Mouse (Mus musculus) heart, adult 2 months (tissue): Measurements from ENCODE around the gene Ip6k2.

Experiments
- CTCF ChIP-seq: fragments of 200-600 bp; IDR thresholded peaks from 2 replicates; pipeline ENCODE4 v1.8.1; 2022; ENCODE audit warnings: antibody characterized with exemption, mild to moderate bottlenecking, moderate library complexity
- POLR2A ChIP-seq: fragments of 200-500 bp; IDR thresholded peaks from 2 replicates; pipeline ENCODE4 v1.6.1; 2011; ENCODE audit warnings: mild to moderate bottlenecking, low read depth, low read length, control low read depth; ENCODE audit not compliant: insufficient read depth

DNA sequence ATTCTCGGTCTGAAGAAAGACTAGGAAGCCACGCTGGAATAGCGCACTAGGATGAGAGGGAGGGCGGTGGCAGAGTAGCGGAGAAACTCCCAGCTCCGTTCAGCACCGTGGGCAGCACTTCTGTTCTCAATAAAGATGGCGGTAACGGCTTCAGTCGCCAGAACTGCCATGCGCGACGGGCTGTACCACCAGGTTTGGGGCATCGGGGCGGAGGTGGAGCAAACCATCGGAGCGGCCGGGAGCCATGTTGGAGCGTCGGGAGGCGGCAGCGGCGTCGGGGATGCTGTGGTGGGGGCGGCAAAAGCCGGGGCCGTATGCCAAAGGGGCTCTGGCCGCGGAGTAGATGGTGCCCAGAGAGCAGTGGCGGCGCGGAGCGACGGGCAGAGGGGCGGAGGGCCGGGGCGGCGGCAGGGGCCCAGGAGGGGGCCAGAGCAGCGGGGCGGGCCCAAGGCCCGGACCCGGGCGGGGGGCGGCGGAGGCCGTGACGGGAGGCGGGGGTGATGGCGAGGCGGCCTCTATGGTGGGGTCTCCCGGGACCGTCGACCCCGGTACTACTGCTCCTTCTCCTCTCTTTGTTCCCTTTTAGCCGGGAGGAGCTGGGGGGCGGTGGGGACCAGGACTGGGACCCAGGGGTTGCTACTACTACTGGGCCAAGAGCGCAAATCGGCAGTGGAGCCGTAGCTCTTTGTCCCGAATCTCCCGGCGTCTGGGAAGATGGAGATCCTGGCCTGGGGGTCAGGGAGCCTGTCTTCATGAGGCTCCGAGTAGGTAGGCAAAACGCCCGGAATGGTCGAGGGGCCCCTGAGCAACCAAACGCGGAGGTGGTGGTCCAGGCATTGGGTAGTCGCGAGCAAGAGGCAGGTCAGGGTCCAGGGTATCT is 42.5 kb downstream of the Ip6k2 start, which contains the start of gene Celsr3:
- TF ChIP-seq CTCF (no peak), POLR2A (no peak)
